Mouse (Mus musculus) liver, adult 2 months (tissue): ENCODE measurements around the gene Smim4. TPM values are rescaled to one million over a fixed set of nuclear protein-coding genes. Genes with fewer than 3 reads are reported as not detected.

ENCODE experiments used
- DNase-seq: peaks from one replicate; pipeline ENCODE4 v3.0.0-alpha.2; 2011; ENCODE audit warnings: low read depth, low spot score; ENCODE audit errors: extremely low read depth
- H3K27ac ChIP-seq: fragments of 200-500 bp; replicated peaks from 2 replicates; pipeline ENCODE4 v1.5.1; 2012; ENCODE audit warnings: low read depth, mild to moderate bottlenecking, control low read depth, inconsistent platforms, low read length; ENCODE audit not compliant: insufficient read depth
- H3K27me3 ChIP-seq: fragments of 200-500 bp; 2 replicates; pipeline ENCODE4 v1.6.1; 2012; ENCODE audit warnings: mild to moderate bottlenecking, moderate library complexity, low read length, inconsistent platforms; ENCODE audit not compliant: control insufficient read depth, insufficient read depth
- H3K36me3 ChIP-seq: fragments of 200-500 bp; 2 replicates; pipeline ENCODE4 v1.6.1; 2012; ENCODE audit warnings: low read length, inconsistent platforms; ENCODE audit not compliant: control insufficient read depth, insufficient read depth
- H3K4me1 ChIP-seq: fragments of 200-500 bp; 2 replicates; pipeline ENCODE4 v1.6.1; 2011; ENCODE audit warnings: low read length; ENCODE audit not compliant: control insufficient read depth, insufficient read depth
- H3K4me3 ChIP-seq: fragments of 200-500 bp; 2 replicates; pipeline ENCODE4 v1.5.1; 2011; ENCODE audit warnings: low read depth, mild to moderate bottlenecking, control low read depth, low read length, moderate library complexity; ENCODE audit not compliant: insufficient read depth
- H3K79me2 ChIP-seq: fragments of 200-500 bp; 2 replicates; pipeline ENCODE4 v1.6.1; 2012; ENCODE audit warnings: inconsistent platforms, mild to moderate bottlenecking, low read length, moderate library complexity; ENCODE audit not compliant: control insufficient read depth, insufficient read depth
- H3K9ac ChIP-seq: fragments of 200-500 bp; 2 replicates; pipeline ENCODE4 v1.6.1; 2012; ENCODE audit warnings: low read depth, mild to moderate bottlenecking, control low read depth, inconsistent platforms, low read length
- CTCF ChIP-seq: fragments of 200-500 bp; IDR thresholded peaks from 2 replicates; pipeline ENCODE4 v1.5.1; 2011; ENCODE audit warnings: low read depth, low read length, control low read depth
- POLR2A ChIP-seq: fragments of 200-500 bp; IDR thresholded peaks from 2 replicates; pipeline ENCODE4 v1.6.1; 2011; ENCODE audit warnings: low read length, control low read depth; ENCODE audit not compliant: insufficient read depth; ENCODE audit errors: extremely low read depth
- WGBS: fragments of 180-500 bp; shearing (Covaris S2); methylation state at CpG from one replicate; pipeline ENCODE4 v1.1.7; 2018; 5-methylcytosine and 5-hydroxymethylcytosine counted together
- polyA plus RNA-seq: library from polyadenylated mRNA; depleted of rRNA; stranded (reverse); fragments of >200 nt; gene quantifications from 2 replicates; pipeline ENCODE4 v1.2.3, GENCODE M21; 2012
- total RNA-seq: library from RNA; depleted of rRNA; stranded (reverse); fragments of >200 nt; gene quantifications from 2 replicates; pipeline ENCODE4 v1.2.3, GENCODE M21; 2014

The Smim4 gene
- total and polyA plus RNA-seq, 2 experiments: 35.3 to 65.1 TPM

GRCm38 (mm10) chr14:31145694-31146093, 16.9 kb upstream of the Smim4 start:
- H3K27ac ChIP-seq: no peak overlapping the region

DNA sequence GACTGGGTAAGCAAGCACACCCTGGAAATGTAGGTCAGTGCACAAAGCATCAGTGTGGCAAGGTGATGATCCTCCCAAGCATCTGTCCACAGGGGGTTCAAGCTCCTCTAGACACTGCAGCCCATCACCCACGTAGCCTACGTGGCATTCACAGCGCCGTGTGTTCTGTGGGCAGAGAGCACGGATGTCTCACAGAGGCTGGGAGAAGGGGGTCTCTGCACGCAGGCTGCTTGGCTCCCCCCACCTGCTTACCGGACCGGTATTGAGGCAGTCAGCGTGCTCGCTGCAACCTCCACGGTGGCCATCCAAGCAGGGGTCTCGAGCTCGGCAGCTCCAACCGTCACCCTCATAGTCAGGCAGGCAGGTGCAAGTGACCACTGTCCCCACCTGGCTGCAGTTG, 12.3 kb upstream of the Smim4 start:
- Histone ChIP-seq H3K9ac (no peak overlapping the region), H3K4me1 (no peaks in the 10 kb centered on the region), H3K4me3 (no peak overlapping the region), H3K27ac (no peak overlapping the region), H3K27me3 (no peaks in the 10 kb centered on the region), H3K36me3 (no peaks in the 10 kb centered on the region), H3K79me2 (no peaks in the 10 kb centered on the region)
- DNase-seq: no peak
- 95% methylated on average over 14 of the region's 14 CpGs for WGBS
- TF ChIP-seq POLR2A: no peak
- no peak for TF ChIP-seq CTCF

More at GRCm38 (mm10) chr14:31145694-31146093, 16.9 kb upstream of the Smim4 start:
- TF ChIP-seq CTCF (no peak), POLR2A (no peak)
- WGBS: 92% methylated on average over 11 of the region's 11 CpGs
- Histone ChIP-seq H3K4me1 (no peaks in the 10 kb centered on the region), H3K4me3 (no peak overlapping the region), H3K9ac (no peak overlapping the region), H3K36me3 (no peaks in the 10 kb centered on the region), H3K27me3 (no peaks in the 10 kb centered on the region), H3K79me2 (no peaks in the 10 kb centered on the region)
- DNase-seq: no peak

DNA sequence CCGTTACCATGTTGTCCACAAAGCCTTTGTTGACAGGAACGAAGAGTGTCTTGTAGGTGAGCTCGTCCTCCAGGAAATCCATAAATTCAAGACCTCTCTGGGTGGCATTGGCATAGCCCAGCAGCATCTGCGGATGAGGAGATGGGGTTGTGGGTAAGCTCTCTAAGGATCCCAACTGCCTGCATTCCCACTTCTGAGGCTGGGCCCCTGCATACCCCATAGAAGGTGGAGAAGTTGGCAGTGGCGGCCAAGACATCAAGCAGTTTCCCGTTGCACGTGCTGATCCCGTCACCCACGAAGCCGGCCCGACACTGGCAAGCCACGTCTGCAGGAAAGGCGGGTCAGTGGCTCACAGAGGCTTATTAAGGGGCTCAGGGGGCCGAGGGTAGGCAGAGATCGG, 11.4 kb upstream of the Smim4 start:
- WGBS: 82% methylated on average over 15 of the region's 15 CpGs
- TF ChIP-seq CTCF: no peak
- no peak for TF ChIP-seq POLR2A

DNA sequence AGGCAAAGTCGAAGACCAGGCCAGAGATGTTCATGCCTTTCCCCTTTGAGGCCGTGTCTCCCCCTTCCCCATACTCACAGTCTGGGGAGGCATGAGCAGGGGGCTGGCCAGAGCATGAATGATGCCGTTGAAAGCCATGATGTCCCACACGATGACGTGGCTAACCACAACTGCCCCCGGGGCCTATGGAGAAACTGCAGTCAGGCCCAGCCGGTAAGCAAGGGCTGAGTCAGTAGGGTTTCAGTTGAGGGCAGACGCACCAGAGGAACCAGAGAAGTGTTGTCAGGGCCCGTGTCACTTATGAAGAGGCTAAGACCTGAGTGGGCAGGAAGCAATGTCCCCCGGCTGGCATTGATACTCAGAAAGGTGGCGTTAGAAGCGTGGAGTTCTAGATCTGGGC, 10.9 kb upstream of the Smim4 start:
- no peaks in the 10 kb centered on the region for H3K4me1 ChIP-seq
- H3K36me3 ChIP-seq: no peaks in the 10 kb centered on the region
- H3K27me3 ChIP-seq: no peaks in the 10 kb centered on the region
- WGBS: 77% methylated on average over 12 of the region's 12 CpGs
- no peak overlapping the region for H3K27ac ChIP-seq
- no peaks in the 10 kb centered on the region for H3K79me2 ChIP-seq
- no peak for DNase-seq
- H3K4me3 ChIP-seq: no peak overlapping the region
- TF ChIP-seq CTCF: no peak
- TF ChIP-seq POLR2A: no peak
- H3K9ac ChIP-seq: no peak overlapping the region

More for the DNA sequence above, 11.4 kb upstream of the Smim4 start:
- no peaks in the 10 kb centered on the region for H3K36me3 ChIP-seq
- H3K9ac ChIP-seq: no peak overlapping the region
- no peaks in the 10 kb centered on the region for H3K27me3 ChIP-seq
- no peak overlapping the region for H3K4me3 ChIP-seq
- H3K79me2 ChIP-seq: no peaks in the 10 kb centered on the region
- no peak overlapping the region for H3K27ac ChIP-seq
- H3K4me1 ChIP-seq: no peaks in the 10 kb centered on the region
- no peak for DNase-seq

DNA sequence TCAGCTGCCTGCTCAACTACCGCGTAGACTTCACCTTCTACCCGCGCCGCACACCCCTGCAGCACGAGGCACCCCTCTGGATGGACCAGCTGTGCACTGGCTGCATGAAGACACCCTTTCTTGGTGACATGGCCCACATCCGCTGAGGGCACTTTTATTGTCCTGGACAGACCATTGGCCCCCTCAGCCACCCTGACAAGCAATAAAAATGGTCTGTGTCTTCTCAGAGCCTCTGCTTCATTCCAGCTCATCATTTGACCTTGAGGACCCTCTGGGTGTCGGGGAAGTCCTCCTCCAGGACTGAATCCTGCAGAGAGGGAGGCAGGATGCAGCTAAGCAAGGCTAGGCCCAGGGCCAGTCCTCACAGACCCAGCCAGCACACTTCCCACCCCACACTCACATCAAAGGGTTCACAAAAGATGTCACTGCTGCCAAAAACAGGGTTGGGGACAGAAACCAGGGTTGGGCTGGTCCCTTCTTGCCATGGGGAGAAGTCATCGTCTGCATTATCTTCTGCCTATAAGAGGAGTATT, 10.2 kb upstream of the Smim4 start:
- H3K27me3 ChIP-seq: no peaks in the 10 kb centered on the region
- H3K79me2 ChIP-seq: no peaks in the 10 kb centered on the region
- 83% methylated on average over 9 of the region's 9 CpGs for WGBS
- TF ChIP-seq POLR2A: no peak
- TF ChIP-seq CTCF: no peak
- no peak for DNase-seq
- H3K27ac ChIP-seq: no peak overlapping the region
- no peak overlapping the region for H3K4me3 ChIP-seq
- no peaks in the 10 kb centered on the region for H3K4me1 ChIP-seq
- no peaks in the 10 kb centered on the region for H3K36me3 ChIP-seq
- no peak overlapping the region for H3K9ac ChIP-seq

- H3K9ac ChIP-seq: no peak overlapping the region
- WGBS: 75% methylated on average over 30 of the region's 35 CpGs
- no peak overlapping the region for H3K4me3 ChIP-seq
- H3K36me3 ChIP-seq: no peaks in the 10 kb centered on the region
- H3K4me1 ChIP-seq: no peaks in the 10 kb centered on the region
- DNase-seq: no peak
- no peak for TF ChIP-seq CTCF
- no peaks in the 10 kb centered on the region for H3K79me2 ChIP-seq
- no peaks in the 10 kb centered on the region for H3K27me3 ChIP-seq
- no peak overlapping the region for H3K27ac ChIP-seq
Measured at GRCm38 (mm10) chr14:31138219-31138896, 9.6 kb upstream of the Smim4 start.
